Mouse (Mus musculus) liver, embryonic 14.5 days (tissue): ENCODE data around the gene 2810021J22Rik.

Source experiments
- CTCF ChIP-seq: IDR thresholded peaks from 2 replicates; pipeline ENCODE4 v1.5.1; 2016; ENCODE audit warnings: antibody characterized with exemption, low read depth, control low read depth
- EP300 ChIP-seq: IDR thresholded peaks from 2 replicates; pipeline ENCODE4 v1.6.1; 2016; ENCODE audit warnings: antibody characterized with exemption, low read depth

DNA sequence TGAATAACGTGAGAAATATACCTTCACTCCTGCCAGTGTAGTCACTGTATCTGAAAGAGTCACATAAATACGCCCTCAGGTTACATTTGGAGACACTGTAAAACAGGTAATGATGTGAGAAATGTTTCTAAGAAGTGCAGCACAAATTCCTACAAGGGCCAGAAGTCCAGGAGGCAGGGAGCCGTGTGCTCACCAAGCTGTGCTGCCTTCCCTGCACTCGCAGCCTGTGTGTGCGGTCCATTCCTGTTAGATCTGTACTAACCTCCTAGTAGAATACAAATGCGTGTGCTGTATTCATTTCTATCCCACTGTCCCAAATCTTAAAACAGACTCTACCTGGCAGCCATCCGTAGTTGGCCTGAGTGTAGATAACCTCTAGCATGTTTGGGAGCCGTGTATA lies 6.3 kb upstream of the 2810021J22Rik start:
- no peak for TF ChIP-seq CTCF
- no peak for TF ChIP-seq EP300
